Mouse (Mus musculus) mature B cell (primary cell): ENCODE measurements around the gene Prpf31.

ENCODE experiments used
- in situ Hi-C: fragments of 300-500 bp; cut with MboI; formaldehyde crosslinking; loops from 2 replicates; pipeline ENCODE4 v1.14.3; 2019

The Prpf31 gene

DNA sequence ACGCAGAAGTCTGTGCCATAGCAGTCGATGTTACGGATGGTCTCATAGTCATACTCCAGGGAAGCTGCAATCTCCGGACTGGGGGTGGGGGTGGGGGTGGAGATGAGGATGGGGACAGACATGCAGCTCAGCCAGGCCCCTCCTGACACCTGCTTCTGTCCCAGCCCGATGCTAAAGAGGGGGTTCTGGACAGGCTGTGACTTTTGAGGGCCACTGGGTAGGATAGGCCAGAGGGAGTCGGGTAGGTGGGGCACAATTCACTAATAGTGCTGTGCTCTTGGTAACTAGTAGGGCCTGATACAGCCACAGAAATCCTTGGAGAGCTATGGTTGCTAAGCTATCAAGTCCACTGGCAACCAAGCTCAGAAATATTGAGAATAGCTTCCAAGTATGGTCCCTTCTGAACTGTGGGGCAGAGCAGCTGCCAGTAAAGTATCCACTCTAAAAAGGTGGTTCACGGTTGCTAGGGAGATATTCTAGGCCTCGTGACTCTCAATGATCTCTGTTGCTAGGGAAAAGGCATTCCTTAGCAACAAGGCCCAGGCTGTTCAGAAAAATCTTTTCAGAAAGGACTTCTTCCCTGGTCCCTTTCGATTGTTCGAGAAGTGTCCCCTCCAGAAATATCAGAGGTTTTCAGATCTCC is 54.2 kb downstream of the Prpf31 start:
- in situ Hi-C loops: no loop called here

DNA sequence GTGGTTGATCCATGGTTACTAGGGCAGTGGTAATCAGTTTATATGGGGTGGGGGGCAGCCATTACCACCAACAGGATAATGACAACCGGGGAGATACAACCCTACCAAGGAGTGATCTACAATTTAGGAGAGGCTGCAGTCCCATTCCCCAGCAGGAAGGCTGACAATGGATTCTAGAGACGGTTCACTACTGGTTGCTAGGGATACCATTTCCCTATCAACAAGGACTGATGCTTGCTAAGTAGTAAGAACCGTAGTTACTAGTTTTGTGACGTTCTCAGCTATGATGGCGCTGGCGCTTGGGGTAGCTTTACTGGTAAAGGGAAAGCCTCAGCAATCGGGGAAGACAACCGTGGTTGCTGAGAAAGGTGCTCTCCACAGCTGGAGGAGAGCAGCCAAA is 54.9 kb downstream of the Prpf31 start:
- in situ Hi-C loops: no loop called here

DNA sequence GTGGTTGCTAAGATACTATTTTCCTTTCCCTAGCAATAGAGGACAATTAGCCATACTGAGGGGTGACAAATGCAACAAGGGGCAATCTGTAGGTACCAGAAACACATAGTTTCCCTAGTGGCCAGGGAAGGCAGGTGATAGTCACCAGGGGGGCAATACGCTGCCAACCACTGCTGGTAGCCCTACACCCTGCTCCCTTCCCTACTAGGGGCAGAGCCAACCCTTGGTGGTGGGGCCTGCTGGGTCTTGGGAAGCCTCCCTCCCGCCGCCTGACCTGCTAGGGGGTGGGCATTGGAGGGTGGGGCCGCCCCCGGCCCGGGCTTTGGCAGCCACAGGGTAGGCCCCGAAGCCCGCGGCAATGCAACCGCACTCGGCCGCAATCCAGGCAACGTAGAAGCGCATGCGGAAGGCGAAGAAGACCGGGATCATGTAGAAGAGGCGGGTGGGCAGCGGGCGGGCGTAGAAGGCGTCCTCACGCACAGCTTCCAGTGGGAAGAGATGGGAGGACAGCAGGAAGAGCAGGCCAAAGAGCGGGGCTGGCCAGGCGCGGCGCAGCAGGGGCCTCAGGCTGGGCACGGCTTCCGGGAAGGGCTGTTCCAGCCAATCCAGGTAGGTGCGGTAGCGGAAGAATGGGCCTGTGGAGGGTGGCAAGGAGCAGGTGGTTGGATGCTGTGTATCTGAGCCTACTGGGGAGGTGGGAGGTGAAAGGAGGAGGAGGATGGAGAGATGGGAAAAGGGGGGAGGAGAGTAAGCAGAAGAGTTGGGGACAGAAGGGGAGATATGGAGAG is 55.8 kb downstream of the Prpf31 start:
- in situ Hi-C loops: no loop called here

DNA sequence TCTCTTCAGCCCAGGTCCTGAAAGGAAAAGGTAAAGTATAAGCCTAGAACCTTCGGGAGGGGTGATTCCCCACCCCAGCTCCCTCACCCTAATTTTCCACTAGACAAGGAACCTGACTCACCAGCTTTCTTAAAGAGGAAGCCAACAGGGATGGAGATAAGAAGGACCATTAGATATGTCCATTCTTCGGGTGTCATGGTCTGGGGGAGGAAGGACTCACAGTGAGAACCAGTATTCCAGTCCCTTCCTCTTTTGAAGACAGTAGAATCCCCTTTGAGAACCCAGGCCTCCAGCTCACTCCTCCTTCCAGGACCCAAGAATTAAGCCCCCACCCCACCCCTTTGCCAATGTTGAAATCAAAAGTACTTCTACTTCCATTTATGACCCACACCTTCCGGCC is 62.1 kb downstream of the Prpf31 start:
- in situ Hi-C loops: no loop called here
